Mouse (Mus musculus): ENCODE measurements around the gene Scd4.
A peak's percentile ranks its signal among the peaks of the same experiment; 100 is the strongest.
"Not testable (repeated sequence)": the region's sequence is repeated elsewhere in the genome, so short reads cannot be mapped to it uniquely, and the experiment has no call there.

The Scd4 gene

GRCm38 (mm10) chr19:44301176-44301575 is 31.7 kb upstream of the Scd4 start:
- DNase-seq (ENCODE audit: low spot score), result no peak

GRCm38 (mm10) chr19:44301671-44302305 is 31.1 kb upstream of the Scd4 start:
- DNase-seq (ENCODE audit: low spot score), result no peak

GRCm38 (mm10) chr19:44302901-44303300 is 30.0 kb upstream of the Scd4 start:
- DNase-seq (ENCODE audit: low spot score), result no peak

GRCm38 (mm10) chr19:44303502-44303901 is 29.4 kb upstream of the Scd4 start:
- no peak for DNase-seq (ENCODE audit: low spot score)

- no peak for DNase-seq (ENCODE audit: low spot score)
These were observed 28.5 kb upstream of the Scd4 start for GRCm38 (mm10) chr19:44304419-44304818.

- DNase-seq (ENCODE audit: low spot score), result no peak
These were observed 27.9 kb upstream of the Scd4 start for GRCm38 (mm10) chr19:44304851-44305510.

GRCm38 (mm10) chr19:44305701-44306100 is 27.2 kb upstream of the Scd4 start:
- no peak for DNase-seq (ENCODE audit: low spot score)

- no peak for DNase-seq (ENCODE audit: low spot score)
These were observed 26.7 kb upstream of the Scd4 start for GRCm38 (mm10) chr19:44306171-44306570.

GRCm38 (mm10) chr19:44307101-44307914 is 25.6 kb upstream of the Scd4 start:
- no peak for DNase-seq (ENCODE audit: low spot score)

- DNase-seq (ENCODE audit: low spot score), result no peak
These were observed 24.9 kb upstream of the Scd4 start for GRCm38 (mm10) chr19:44307915-44308470.

- DNase-seq (ENCODE audit: low spot score), result no peak
These were observed 24.2 kb upstream of the Scd4 start for GRCm38 (mm10) chr19:44308611-44309246.

GRCm38 (mm10) chr19:44309351-44310154 is 23.3 kb upstream of the Scd4 start:
- no peak for DNase-seq (ENCODE audit: low spot score)

GRCm38 (mm10) chr19:44310155-44310575 is 22.7 kb upstream of the Scd4 start:
- DNase-seq (ENCODE audit: low spot score), result not testable (repeated sequence)

- no peak for DNase-seq (ENCODE audit: low spot score)
These were observed 22.1 kb upstream of the Scd4 start for GRCm38 (mm10) chr19:44310814-44311213.

- no peak for DNase-seq (ENCODE audit: low spot score)
These were observed 21.4 kb upstream of the Scd4 start for GRCm38 (mm10) chr19:44311306-44312006.

GRCm38 (mm10) chr19:44312007-44312360 is 20.9 kb upstream of the Scd4 start:
- no peak for DNase-seq (ENCODE audit: low spot score)

- no peak for DNase-seq (ENCODE audit: low spot score)
These were observed 19.8 kb upstream of the Scd4 start for GRCm38 (mm10) chr19:44313066-44313465.

- peak; percentile 77 for DNase-seq (ENCODE audit: low spot score)
These were observed 18.5 kb upstream of the Scd4 start for GRCm38 (mm10) chr19:44314327-44314759.

- peak; percentile 54 for DNase-seq (ENCODE audit: low spot score)
These were observed 17.9 kb upstream of the Scd4 start for GRCm38 (mm10) chr19:44314871-44315414.

- no peak for DNase-seq (ENCODE audit: low spot score)
These were observed 16.1 kb upstream of the Scd4 start for GRCm38 (mm10) chr19:44316752-44317315.
